Mouse (Mus musculus): ENCODE results near the gene Pnkd. TPM values are rescaled to one million over a fixed set of nuclear protein-coding genes. Genes with fewer than 3 reads are reported as not detected.
A peak's percentile ranks its signal among the peaks of the same experiment; 100 is the strongest.
"Not testable (repeated sequence)": the region's sequence is repeated elsewhere in the genome, so short reads cannot be mapped to it uniquely, and the experiment has no call there.

Gene Pnkd
- polyA plus RNA-seq, 1 experiment: 60.6 TPM

DNA sequence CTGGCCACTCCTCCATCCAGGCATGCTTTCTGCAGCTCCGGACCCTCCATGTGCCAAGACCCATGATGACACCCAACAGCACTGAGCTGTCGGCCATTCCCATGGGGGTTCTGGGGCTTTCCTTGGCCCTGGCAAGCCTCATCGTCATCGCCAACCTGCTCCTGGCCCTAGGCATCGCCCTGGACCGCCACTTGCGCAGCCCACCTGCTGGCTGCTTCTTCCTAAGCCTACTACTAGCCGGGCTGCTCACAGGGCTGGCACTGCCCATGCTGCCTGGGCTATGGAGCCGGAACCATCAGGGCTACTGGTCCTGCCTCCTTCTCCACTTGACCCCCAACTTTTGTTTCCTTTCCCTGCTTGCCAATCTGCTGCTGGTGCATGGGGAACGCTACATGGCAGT lies 6.2 kb upstream of the Pnkd start, which contains the start of gene Gpbar1:
Gene Gpbar1 (plus strand): TSS at position 13 of the 400 bp plus-strand sequence.
- DNase-seq (ENCODE audit: low spot score): no peak

- no peak for DNase-seq (ENCODE audit: low spot score)
Measured at GRCm38 (mm10) chr1:74278988-74279387, 5.7 kb upstream of the Pnkd start.

DNA sequence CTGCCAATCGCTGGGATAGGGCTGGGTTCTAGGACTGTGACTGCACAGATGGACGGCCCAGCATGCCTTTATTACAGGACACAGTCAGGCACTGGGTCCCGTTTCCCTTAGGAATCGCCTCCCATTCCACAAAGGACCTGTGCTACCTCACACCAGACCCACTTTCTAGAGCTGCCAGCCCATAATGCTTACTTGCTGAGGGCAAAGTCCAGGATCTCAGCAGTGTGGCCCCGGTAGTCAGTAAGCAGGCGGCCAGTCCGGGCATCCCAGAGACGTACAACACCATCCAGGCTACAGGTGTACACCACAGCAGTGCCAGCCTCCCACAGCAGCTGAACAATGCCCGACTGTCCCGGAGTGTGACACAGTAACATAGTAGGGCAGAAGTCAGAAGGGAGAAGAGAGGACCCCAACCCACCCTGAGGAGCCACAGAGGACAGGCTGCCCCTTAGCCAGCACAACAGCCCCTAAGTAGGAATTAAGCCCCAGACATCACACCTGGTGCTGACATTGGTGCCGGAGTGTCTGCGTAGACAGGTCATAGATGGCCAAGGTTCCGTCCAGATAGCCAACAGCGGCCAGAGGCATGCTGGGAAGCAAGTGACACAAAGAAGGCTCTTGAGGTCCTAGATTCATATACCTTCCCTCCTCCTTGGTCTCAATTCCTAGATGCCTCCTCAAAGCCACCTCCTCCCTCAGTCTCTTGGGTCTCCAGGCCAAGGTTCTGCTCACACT lies 4.0 kb upstream of the Pnkd start:
- DNase-seq (ENCODE audit: low spot score): no peak

DNA sequence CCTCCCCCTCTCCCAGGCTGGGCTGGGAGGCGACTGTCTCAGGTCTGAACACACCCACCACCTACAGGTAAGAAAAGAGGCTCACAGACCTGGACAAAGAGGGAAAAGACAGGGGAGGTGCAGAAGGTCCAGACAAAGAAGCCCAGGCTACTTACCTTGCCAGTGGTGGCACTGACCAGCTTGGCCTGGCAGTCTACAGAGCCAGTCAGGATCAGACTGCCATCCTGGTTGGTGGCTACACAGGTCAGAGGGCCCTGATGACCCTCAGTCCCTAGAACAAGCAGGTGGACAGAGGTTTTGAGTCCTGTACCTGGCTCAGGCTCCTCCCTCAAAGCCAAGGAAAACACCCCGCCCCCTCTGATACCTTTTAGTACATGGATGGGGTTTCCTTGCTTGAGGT lies 3.4 kb upstream of the Pnkd start:
- no peak for DNase-seq (ENCODE audit: low spot score)

GRCm38 (mm10) chr1:74281886-74282285 lies 2.8 kb upstream of the Pnkd start:
- DNase-seq (ENCODE audit: low spot score): no peak

DNA sequence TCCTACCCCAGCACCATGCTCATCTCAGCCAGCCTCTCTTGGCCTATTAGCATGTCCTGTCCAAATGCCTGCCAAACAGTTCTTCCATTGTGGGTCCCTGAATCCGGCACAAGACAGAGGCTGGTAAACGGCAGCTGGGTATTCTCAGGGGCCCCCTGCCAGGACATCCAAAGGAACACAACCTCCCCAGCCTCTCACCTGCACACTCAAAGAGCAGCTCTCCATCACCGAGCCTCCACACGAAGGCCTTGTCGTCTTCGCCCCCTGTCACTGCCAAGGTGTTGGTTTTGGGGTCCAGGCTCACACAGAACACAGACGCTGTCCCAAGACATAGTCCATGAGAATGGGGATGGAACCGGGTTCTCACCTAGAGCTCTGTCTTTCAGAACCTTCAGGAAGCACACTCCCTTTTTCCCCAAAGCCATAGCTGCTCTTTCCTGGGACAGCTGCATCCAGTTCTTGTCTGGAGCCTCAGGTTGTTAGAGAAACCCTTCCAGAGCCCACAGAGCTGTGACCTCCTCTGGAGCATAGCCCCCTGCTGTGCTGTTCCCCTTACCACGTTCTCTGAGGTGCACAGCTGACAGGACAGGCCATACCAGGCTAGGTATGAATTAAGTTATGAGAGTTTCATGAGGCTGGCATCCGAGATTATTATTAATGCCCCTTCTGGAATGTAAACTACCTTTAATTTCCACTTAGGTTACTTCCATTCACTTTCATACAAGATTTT lies 1.7 kb upstream of the Pnkd start:
- DNase-seq (ENCODE audit: low spot score): no peak

DNA sequence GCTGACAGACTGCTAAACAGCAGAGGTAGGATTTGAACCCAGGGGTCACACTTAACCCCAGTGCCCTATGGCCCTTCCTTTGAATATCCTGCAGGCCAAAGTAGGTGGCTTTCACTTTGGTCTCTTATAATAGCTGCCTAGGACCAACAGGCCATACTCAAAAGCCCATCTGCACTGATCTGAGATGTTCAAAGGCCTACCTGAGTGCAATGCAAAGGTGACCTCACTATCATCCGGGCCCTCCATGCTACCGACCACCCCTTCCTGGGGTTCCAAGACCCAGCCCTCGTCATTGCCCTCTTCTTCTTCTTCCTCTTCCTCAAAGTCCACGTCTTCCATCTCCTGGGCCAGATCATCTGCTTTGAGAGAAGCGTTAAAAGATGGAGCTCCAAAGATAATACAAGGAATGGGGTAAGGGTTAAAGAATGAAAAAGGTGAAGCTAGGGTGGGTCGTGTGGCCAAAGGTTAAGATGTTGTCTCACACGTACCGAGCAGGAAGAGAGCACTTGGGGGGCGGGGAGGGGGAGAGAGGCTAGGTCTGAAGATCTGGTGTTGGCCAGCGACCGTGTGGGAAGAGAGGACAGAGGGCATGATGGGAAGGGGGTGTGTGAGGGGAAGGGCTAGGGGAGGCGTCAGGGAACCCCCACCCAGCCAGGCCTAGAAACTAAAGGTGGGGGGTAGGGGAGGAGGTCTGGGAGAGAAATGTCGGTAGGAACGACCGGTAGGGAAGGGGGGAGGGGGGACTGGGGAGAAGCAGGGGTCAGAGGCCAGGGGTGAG lies 855 bp upstream of the Pnkd start:
- DNase-seq (ENCODE audit: low spot score): no peak

- no peak for DNase-seq (ENCODE audit: low spot score)
Measured at GRCm38 (mm10) chr1:74285212-74286010, 681 bp downstream of the Pnkd start.

GRCm38 (mm10) chr1:74286869-74287607 lies 2.3 kb downstream of the Pnkd start:
- not testable (repeated sequence) for DNase-seq (ENCODE audit: low spot score)

DNA sequence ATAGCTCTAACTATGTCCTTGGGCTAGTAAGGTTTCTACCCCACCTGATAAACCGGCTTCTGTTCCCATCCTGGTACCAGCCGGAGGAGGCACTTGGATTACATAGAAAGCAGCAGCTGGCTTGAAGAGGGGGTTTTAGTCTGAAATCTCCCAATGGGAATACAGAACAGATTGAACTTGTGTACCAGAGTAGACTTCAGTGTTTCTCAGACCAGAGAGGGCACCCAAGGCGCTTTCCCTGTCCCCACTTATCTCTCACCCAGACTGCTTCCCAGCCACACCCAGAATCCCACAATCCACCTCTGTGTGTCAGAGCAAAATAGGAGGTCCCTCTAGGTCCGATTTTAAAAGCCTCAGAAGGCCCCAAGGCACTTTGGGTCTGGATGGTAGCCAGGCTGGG lies 3.6 kb downstream of the Pnkd start:
- no peak for DNase-seq (ENCODE audit: low spot score)

DNA sequence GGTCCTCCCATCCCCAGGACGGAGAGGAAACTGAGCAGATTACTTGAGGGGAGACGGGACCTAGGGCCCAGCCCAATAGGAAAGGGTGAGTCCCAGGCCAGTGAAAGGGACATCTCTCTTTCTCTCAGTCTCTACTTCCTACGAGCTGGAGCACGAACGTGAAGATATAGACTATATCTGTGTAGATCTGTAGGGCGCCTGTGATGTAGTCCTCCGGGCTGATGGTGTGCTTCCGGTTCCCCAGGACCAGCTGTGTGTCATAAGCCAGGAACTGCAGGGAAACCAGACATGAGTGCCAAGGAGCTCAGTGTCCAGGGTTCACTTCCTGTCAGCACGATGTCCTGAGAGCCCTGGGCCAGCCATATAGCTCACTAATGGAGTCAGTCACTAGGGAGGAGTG lies 4.5 kb downstream of the Pnkd start:
- DNase-seq (ENCODE audit: low spot score): no peak

GRCm38 (mm10) chr1:74289740-74290139 lies 5.0 kb downstream of the Pnkd start:
- no peak for DNase-seq (ENCODE audit: low spot score)

DNA sequence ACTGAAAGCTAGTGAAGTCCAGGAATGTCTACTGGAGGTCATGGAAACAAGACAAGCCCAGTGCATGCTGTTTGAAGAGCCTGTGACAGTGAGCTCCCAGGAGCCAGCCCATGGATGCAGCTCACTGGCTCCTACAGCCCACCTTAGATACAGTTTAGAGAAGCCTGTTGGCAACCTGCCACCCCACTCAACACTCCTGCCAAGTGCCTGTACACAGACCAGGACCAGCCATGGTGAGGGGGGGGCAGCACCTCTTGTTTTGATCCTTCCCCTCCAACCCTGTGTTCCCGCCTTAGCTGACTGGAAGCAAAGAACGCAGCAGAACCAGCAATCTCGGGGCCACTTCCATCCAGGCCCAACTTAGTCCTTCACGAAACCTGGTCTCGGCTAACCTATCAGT lies 5.4 kb downstream of the Pnkd start:
- DNase-seq (ENCODE audit: low spot score): no peak

DNA sequence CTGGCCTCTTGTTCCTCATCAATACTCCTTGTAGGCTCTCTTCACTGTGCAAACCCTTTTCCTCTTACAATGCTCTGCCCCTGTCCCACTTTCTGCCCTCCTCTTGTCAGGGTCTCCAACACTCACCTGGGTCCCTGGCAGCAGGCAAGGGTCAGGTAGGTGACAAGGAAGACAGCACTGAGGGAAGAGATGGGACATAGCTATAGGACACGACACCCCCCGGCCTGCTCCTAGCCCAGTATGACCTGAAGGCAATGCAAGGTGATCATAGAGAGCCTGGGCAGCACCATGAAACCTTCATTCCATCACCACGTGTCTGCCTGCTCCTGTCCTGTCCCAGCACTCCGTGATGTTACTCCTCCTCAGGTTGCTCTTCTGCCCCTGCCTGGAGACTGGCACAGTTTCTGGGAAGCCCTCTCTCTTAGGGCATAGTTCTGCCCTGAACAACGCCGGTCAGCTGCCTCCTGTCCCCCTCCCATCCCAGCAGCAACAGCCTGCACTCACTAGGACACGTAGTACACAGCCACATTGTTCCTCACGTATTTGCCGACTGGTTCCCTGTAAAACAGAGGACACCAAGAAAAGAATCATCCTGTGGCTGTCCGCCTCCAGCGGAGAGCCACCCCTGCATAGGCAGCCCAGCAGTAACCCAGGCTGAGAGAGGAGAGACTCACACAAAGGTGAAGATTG lies 7.7 kb downstream of the Pnkd start:
- no peak for DNase-seq (ENCODE audit: low spot score)

- no peak for DNase-seq (ENCODE audit: low spot score)
Measured at GRCm38 (mm10) chr1:74293306-74293960, 8.7 kb downstream of the Pnkd start.

DNA sequence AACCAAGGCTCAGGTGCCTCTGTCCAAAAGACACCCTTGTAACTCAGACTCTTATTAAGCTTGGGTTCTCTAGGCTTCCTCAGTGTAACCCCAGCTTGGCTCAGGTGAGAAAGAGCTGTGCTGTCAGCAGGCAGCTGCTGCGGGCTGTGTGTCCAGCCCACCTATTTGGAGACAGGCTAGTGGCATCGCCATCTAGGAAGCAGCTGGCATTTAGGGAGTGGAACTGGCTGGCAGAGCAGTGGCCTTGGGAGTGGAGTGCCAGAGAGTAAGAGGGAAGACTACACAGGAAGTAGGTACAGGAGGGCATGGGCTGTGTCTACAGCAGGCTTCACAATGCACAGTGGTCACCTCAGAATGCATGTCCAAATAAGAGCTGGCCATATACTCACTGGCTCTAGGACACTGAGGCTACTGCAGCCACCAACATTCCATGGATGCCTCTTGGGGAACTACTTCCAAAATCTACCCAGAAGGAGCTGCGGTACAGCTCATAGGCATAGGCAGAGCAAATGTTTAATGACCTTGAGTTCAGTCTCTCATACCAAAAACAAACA lies 9.4 kb downstream of the Pnkd start:
- no peak for DNase-seq (ENCODE audit: low spot score)

- no peak for DNase-seq (ENCODE audit: low spot score)
Measured at GRCm38 (mm10) chr1:74294733-74295455, 10.2 kb downstream of the Pnkd start.

- DNase-seq (ENCODE audit: low spot score): peak; percentile 84
Measured at GRCm38 (mm10) chr1:74295456-74296171, 10.9 kb downstream of the Pnkd start.

Measured in urinary bladder, adult 2 months (tissue).